Mouse (Mus musculus) ES-Bruce4 (cell line): ENCODE data around the gene Asb4.

ENCODE experiments used
- CTCF ChIP-seq: IDR thresholded peaks from one replicate; pipeline ENCODE4 v1.8.1; 2011; ENCODE audit warnings: low read depth, low read length
- POLR2A ChIP-seq: IDR thresholded peaks from one replicate; pipeline ENCODE4 v1.8.1; 2011; ENCODE audit warnings: low read length; ENCODE audit not compliant: insufficient read depth

DNA sequence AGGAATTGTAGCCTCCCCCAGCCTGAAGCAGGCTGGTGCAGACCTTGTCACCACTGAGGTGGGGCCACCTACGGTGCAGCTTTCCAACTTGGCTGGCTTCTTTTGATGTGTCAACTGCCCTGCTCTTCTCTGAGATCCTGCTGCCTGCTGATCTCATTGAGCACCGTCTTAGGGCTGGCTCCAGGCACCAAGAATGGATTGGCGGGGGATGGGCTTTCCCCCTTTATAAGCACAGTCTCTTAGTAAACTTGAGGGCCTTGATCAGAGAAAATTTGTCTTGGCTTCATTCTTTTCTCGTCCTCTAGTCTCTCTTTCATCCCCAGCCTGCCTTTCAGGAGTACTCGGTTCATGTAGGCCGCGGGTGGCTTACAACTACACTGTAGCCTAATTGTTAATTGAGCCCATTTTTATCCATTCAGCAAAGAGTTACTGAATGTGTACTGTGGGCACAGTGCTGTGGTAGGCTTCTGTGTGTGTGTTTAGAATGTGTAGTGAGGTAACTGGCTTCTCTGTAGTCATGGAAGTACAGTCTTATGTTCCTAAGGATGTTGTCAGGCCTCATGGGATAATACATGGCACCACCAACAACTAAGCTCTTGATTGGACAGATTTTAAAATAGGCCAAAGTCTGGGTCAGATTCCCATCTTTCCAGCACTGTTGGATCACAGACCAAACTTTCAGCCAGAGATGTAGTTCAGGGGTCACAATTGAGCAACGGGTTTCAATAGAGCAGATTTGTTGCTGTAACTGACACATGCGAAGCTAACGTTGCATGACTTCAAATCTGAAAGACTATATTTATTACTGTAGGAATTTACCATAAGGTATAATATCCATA, 87.5 kb downstream of the Asb4 start:
- no peak for TF ChIP-seq CTCF
- TF ChIP-seq POLR2A: no peak
